Mouse (Mus musculus) E14TG2a.4 (cell line): ENCODE data around the gene Rad9a.

Experiments used
- CTCF ChIP-seq: conservative IDR thresholded peaks from 2 replicates; pipeline ENCODE4 v1.5.1; 2014; ENCODE audit warnings: low read length
- POU5F1 ChIP-seq: IDR thresholded peaks from 2 replicates; pipeline ENCODE4 v1.6.1; 2014; ENCODE audit warnings: low read length, borderline replicate concordance

DNA sequence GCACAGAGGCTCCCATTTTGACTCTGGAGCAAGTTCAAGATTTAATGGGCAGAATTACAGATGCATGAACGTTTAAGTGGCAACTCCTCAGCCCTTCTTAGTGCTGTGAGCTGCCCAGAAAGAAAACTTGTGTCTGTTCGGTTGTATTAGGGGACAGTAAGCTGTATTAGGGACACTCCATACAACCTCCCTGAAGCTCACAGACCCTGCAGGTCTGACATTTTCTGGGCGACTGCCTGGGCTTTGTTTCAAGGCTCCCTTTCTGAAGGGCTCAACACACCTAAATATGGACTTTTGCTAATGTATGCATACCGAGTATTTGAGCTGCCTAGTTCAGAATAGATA lies 37.9 kb downstream of the Rad9a start:
- no peak for TF ChIP-seq CTCF
- TF ChIP-seq POU5F1: no peak
